Mouse (Mus musculus) right cerebral cortex, postnatal 14 days (tissue): ENCODE data around the gene Afdn.
"Not testable (repeated sequence)": the region's sequence is repeated elsewhere in the genome, so short reads cannot be mapped to it uniquely, and the experiment has no call there.

ENCODE experiments used
- DNase-seq: peaks from one replicate; pipeline ENCODE4 v3.0.0; 2022

Gene Afdn

GRCm38 (mm10) chr17:13781948-13782347 lies 21.6 kb downstream of the Afdn start:
- no peak for DNase-seq

GRCm38 (mm10) chr17:13783469-13783868 lies 23.1 kb downstream of the Afdn start:
- DNase-seq = no peak

DNA sequence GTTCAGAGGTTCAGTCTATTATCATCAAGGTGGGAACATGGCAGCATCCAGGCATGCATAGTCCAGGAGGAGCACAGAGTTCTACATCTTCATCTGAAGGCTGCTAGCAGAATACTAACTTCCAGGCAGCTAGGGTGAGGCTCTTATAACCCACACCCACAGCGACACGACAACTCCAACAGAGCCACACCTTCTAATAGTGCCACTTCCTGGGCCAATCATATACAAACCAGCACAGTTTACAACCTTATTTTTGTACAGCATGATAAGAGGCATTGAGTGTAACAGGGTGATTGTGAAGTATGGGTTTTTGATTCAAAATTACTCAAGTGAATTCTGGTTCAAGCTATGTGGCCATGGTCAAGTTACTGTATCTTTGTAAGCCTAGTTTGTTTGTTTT lies 29.7 kb downstream of the Afdn start:
- not testable (repeated sequence) for DNase-seq

- DNase-seq = no peak
Observed at GRCm38 (mm10) chr17:13797691-13798090, 37.4 kb downstream of the Afdn start.

DNA sequence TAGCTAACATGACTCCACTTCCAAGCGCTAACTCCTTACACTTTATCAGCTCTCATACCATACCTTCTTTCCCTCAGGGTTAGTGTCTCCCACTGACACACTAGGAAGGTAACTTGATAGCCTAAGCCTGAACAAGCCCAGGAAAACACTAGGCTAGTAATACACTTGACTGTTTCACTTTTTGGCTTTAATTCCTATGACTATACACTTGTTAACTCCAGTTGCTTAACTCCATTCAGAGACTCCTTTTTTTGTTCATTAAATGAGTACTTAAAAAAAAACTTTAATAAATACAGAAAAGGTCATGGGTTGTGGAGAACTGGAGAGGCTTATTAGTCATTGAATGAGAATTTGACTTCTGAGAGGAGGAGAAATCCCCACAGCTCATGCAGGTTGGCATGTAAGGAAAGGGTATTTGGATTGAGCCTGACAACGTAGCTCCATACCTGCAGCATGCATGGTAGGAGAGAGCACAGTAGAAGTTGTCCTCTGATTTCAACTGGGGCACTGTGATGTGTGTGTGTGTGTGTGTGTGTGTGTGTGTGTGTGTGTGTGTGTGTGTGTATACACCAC lies 42.6 kb downstream of the Afdn start:
- DNase-seq = no peak

GRCm38 (mm10) chr17:13806016-13806415 lies 45.7 kb downstream of the Afdn start:
- no peak for DNase-seq

GRCm38 (mm10) chr17:13817789-13818188 lies 57.5 kb downstream of the Afdn start:
- no peak for DNase-seq

- no peak for DNase-seq
Observed at GRCm38 (mm10) chr17:13819342-13819741, 59.0 kb downstream of the Afdn start.

GRCm38 (mm10) chr17:13820676-13821075 lies 60.3 kb downstream of the Afdn start:
- no peak for DNase-seq

- no peak for DNase-seq
Observed at GRCm38 (mm10) chr17:13825421-13825820, 65.1 kb downstream of the Afdn start.

- no peak for DNase-seq
Observed at GRCm38 (mm10) chr17:13830234-13830633, 69.9 kb downstream of the Afdn start.

GRCm38 (mm10) chr17:13830636-13831341 lies 70.5 kb downstream of the Afdn start:
- DNase-seq = no peak

DNA sequence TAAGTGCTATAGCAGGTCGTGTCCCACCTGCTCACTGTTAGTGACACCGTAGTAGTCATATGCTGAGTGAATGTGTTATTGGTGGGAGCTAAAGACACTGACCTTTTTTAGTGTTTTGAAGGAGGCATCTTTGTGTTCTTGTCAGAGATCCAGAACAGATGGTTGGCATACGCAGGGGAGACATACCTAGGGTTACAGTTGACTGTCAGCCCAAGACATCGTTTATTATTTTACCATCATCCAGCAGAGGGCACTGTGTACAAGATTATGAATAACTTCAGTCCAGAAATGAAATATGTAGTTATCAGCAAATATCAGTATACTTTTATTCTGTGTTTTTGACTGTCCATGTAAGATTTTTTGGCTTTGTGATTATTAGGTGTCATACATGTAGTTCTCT lies 75.5 kb downstream of the Afdn start:
- DNase-seq = no peak

- DNase-seq = no peak
Observed at GRCm38 (mm10) chr17:13850175-13850574, 89.8 kb downstream of the Afdn start.

DNA sequence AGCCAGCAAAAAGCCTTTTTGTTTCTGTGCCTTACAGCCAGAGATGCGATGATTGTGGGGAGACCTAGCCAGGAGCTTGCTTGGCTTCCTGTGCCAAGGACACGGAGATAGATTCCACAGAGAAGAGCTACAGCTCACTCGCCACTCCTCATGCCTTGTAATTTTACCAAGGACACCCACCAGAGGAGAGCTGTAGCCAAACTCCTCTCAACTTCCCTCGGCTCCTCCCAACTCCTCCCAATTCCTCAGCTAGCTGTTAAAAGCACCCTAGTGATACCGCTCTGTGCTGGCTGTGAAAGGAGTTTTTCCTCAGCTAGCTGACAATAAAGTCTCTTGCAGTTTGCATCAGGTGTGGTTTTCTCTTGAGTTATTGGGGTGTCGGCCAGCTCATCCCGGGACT lies 93.5 kb downstream of the Afdn start:
- DNase-seq = peak; percentile 16

GRCm38 (mm10) chr17:13855396-13855795 lies 95.1 kb downstream of the Afdn start:
- DNase-seq = no peak

- DNase-seq = no peak
Observed at GRCm38 (mm10) chr17:13856429-13857090, 96.2 kb downstream of the Afdn start.

DNA sequence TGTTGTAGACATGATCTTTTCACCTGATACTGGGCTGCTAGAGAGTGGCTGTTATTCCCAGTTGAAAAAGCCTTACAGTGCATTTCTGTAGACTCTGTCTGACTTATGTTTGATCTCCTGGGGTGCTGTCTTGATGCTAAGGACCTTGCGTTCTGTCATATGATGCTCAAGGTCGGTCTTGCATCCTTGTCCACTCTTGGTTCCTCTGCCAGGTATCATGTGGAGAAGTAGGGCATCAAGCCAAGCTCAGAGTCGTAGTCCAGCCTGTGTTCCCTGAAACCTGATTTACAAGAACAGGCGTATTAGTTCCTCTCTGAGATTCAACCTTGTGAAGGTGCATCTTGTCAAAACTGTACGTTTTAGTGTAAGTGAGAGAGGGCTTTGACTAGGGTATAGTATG lies 105.0 kb downstream of the Afdn start:
- no peak for DNase-seq

DNA sequence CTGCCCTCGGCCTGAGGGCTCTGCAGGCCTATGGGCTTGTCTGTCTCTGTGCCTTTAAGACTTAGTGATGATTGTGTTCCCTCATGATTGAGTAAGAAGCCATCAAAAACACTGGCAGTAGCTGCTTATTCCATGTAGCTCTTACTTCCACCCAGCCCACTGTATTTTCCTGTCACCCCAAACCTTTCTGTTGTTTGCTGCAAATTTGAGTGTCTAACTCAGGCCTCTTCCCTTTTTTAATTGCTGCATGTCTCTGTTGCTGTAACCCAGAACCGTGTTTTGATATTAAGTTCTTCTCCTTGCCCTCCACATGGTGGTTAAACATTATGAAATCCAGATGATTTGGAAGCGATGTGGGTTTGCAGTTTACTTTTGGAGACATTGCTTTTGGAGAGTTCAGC lies 106.6 kb downstream of the Afdn start:
- no peak for DNase-seq

DNA sequence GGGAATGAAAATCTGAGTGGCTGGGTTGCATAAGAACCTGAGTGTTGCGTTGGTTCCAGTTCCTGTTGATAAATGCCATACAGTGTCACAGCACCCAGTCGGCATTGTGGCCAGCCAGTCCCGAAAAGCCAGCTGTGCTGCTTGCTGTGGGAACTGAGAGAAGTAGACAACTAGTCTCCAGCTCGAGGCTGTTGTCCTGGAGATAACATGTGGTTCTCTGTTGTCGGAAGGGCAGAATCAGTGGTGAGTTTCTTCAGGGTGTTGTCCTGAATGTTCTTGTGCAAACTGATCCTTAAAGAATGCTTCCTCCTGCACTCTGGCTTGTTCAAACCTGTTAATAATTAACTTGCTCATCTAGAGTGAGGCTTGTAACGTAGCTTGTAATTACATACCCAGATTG lies 107.1 kb downstream of the Afdn start:
- DNase-seq = no peak

GRCm38 (mm10) chr17:13870236-13870635 lies 109.9 kb downstream of the Afdn start:
- DNase-seq = no peak

- DNase-seq = no peak
Observed at GRCm38 (mm10) chr17:13874245-13874644, 113.9 kb downstream of the Afdn start.

- no peak for DNase-seq
Observed at GRCm38 (mm10) chr17:13877460-13877859, 117.1 kb downstream of the Afdn start.

DNA sequence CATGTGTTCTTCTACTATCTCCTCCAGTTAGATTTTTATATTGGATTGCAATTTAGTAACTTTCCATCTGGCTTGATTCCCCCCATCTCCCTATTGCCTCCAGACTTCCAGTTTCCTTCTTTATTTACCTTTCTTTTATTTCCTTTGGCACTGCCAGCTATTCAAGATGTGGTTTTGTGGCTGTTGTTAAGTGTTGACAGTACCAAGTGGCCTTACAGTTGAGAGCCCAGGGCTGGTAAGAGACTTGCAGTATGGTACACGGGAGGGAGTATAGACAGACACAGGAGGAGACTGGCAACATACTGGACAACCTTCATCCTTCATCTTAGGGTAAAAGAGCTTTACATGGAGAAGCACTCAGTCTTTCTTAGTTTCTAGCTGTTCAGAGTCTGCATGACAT lies 119.4 kb downstream of the Afdn start:
- DNase-seq = no peak
